Mouse (Mus musculus) testis, adult 2 months (tissue): ENCODE measurements around the gene Lrrc8a. TPM values are rescaled to one million over a fixed set of nuclear protein-coding genes. Genes with fewer than 3 reads are reported as not detected.

Experiments
- H3K27ac ChIP-seq: fragments of 200-500 bp; 2 replicates; pipeline ENCODE4 v1.5.1; 2012; ENCODE audit warnings: low read depth, low read length; ENCODE audit not compliant: control insufficient read depth, insufficient read depth
- H3K27me3 ChIP-seq: fragments of 200-500 bp; 2 replicates; pipeline ENCODE4 v1.6.1; 2012; ENCODE audit warnings: mild to moderate bottlenecking, low read length, moderate library complexity; ENCODE audit not compliant: control insufficient read depth, insufficient read depth
- H3K36me3 ChIP-seq: fragments of 200-500 bp; 2 replicates; pipeline ENCODE4 v1.6.1; 2012; ENCODE audit warnings: mild to moderate bottlenecking, low read length; ENCODE audit not compliant: control insufficient read depth, insufficient read depth
- H3K4me1 ChIP-seq: fragments of 200-500 bp; 2 replicates; pipeline ENCODE4 v1.6.1; 2012; ENCODE audit warnings: low read length; ENCODE audit not compliant: control insufficient read depth, insufficient read depth
- H3K4me3 ChIP-seq: fragments of 200-500 bp; 2 replicates; pipeline ENCODE4 v1.5.1; 2012; ENCODE audit warnings: low read depth, mild to moderate bottlenecking, low read length, moderate library complexity, mixed read lengths; ENCODE audit not compliant: control insufficient read depth
- CTCF ChIP-seq: fragments of 200-500 bp; IDR thresholded peaks from 2 replicates; pipeline ENCODE4 v1.5.1; 2012; ENCODE audit warnings: low read depth, mild to moderate bottlenecking, inconsistent platforms, low read length, moderate library complexity; ENCODE audit not compliant: control insufficient read depth, insufficient read depth, insufficient replicate concordance
- POLR2A ChIP-seq: fragments of 200-500 bp; IDR thresholded peaks from 2 replicates; pipeline ENCODE4 v1.6.1; 2012; ENCODE audit warnings: low read depth, mild to moderate bottlenecking, inconsistent platforms, low read length, moderate library complexity; ENCODE audit not compliant: control insufficient read depth
- polyA plus RNA-seq: library from polyadenylated mRNA; depleted of rRNA; stranded (reverse); fragments of >200 nt; gene quantifications from 2 replicates; pipeline ENCODE4 v1.2.3, GENCODE M21; 2012

Gene Lrrc8a
- polyA plus RNA-seq, 1 experiment, result 8.8 TPM

DNA sequence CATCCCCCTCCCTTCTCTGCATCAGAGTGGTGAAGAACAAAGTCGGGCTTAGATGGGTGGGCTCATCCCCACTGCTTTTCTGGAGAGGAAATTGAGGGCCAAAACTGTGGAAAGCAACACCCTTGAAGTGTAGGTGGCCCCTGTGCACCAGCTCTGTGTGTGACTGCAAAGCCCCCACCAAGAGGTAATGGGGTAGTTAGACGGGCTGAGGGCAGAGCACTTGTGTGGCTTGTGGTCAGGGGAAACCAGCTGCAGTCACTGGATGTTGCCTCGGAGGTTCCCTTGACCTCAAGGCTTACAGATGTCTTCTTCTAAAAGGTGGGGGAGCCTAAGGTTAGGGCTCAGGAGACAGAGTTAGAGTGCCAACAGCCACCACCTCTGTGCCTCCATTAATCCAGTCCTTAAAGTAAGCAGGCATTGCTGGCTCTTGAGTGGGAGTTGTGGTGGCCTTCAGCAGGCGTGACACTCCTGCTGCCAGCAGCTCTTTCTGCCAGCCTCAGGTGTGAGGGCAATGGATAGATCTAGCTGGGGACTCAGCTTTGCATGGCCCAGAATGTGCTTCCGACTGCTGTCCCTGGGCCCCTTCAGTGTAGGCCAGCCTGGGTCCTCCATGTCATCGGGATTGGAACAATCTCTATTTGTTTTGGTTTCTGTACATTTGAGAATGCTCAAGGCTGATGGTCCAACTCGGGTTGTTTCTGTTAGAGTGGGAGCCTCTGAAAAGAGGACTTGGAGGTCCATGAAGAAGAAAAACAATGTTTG, 20.4 kb downstream of the Lrrc8a start:
- Histone ChIP-seq H3K36me3 (peaks cover 7% of the 10 kb centered on the region), H3K4me3 (no peak overlapping the region), H3K27ac (no peak overlapping the region)

DNA sequence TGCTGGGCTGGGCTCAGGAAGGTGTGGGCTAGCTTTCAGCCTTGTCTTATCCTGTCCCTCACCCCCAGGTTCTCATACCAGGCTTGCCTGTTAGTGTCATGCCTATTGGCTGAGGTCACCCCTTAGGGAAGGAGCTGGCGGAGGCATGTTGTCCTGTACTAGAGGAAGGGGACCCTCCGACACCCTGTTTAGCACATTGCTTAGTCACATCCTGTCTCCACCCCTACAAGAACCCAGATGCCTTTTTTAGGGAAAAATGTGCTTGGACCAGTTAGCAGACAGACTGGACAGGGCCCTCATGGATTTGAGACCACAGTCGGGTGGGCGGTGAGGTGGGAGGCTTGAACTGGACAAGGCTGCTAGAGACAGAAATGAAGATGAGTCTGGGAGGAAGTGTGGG, 21.1 kb downstream of the Lrrc8a start:
- H3K27ac ChIP-seq, result no peak overlapping the region
- no peak overlapping the region for H3K4me3 ChIP-seq
- TF ChIP-seq POLR2A, result no peak
- TF ChIP-seq CTCF, result no peak
- H3K27me3 ChIP-seq, result no peaks in the 10 kb centered on the region
- H3K36me3 ChIP-seq, result peaks cover 7% of the 10 kb centered on the region
- no peaks in the 10 kb centered on the region; the same call in 1 of the 2 replicates for H3K4me1 ChIP-seq

More for the DNA sequence above, 20.4 kb downstream of the Lrrc8a start:
- Histone ChIP-seq H3K4me1 (no peaks in the 10 kb centered on the region; the same call in 1 of the 2 replicates), H3K27me3 (no peaks in the 10 kb centered on the region)
- TF ChIP-seq POLR2A, result no peak
- TF ChIP-seq CTCF, result no peak

- Histone ChIP-seq H3K4me3 (no peak overlapping the region), H3K27ac (no peak overlapping the region), H3K36me3 (peaks cover 7% of the 10 kb centered on the region), H3K27me3 (no peaks in the 10 kb centered on the region), H3K4me1 (no peaks in the 10 kb centered on the region; the same call in 1 of the 2 replicates)
- no peak for TF ChIP-seq POLR2A
- no peak for TF ChIP-seq CTCF
Measured at GRCm38 (mm10) chr2:30259131-30260064, 21.9 kb downstream of the Lrrc8a start.

DNA sequence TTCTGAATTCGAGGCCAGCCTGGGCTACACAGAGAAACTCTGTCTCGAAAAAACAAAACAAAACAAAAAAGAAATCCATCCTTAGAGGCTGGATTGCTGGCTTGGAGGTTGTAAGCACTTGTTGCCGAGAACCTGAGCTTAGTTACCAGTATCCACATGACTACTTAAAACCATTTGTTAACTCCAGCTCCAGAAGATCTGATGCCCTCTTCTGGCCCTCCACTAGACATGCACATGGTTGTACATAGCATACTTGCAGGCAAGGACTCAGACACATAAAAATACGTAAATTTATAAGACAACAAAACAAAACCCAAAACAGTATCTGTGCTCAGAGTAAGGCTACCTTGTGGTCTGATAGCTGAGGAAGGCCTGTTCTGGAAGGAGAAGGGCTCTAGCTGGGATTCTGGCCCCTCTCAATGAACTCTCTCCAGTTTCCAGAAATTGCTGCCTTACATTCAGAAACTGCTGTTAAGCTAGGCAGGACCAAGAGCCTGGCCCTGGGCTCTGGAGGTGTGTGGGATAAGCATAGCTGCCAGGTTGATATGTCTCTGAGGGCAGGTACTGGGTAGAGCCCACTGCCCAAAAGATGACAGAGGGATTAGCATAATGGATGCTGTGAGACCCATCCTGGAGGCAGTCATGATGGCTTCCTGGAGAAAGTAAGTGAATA, 23.7 kb downstream of the Lrrc8a start:
- TF ChIP-seq POLR2A (no peak), CTCF (no peak)
- peaks cover 3% of the 10 kb centered on the region for H3K36me3 ChIP-seq

DNA sequence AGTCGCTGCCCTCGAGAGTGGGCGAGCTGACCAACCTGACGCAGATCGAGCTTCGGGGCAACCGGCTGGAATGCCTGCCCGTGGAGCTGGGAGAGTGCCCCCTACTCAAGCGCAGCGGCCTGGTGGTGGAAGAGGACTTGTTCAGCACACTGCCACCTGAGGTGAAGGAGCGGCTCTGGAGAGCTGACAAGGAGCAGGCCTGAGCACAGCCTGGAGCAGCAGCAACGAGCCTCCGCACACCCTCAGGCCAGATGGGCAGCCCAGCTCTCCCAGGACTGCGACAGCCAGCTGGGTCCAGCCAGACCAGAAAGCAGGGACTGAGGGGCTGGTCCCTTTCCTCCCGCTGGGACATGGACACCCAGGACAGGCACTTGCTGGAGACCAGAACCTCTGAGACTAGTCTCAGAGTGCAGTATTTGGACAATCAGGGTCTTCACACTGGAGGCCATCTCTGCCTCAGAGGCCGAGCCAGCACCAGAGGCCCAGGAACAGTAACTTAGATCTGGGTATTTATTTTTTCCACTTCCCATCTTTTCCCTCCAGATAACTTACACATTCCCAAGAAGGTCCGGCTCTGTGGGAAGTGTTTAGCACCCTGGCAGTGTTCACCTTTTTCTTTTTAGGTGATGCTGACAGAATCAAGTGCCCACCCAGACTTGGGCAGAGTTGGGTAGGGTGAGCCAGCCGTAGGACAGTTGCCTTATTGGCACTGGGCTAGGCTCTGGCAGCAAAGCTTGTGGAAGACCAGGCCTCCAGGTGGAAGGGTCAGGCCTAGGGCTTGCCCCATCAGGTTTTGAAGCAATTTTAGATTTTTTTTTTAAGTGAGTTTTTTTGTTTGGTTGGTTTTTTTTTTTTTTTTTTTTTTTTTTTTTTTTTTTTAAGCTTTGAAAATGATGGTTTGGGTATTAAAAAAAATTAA, 24.7 kb downstream of the Lrrc8a start:
- H3K36me3 ChIP-seq, result peaks cover 3% of the 10 kb centered on the region

More for the DNA sequence above, 23.7 kb downstream of the Lrrc8a start:
- H3K27me3 ChIP-seq, result no peaks in the 10 kb centered on the region
- H3K4me1 ChIP-seq, result peaks cover 3% of the 10 kb centered on the region; the same call in 1 of the 2 replicates
- no peak overlapping the region for H3K27ac ChIP-seq
- no peak overlapping the region for H3K4me3 ChIP-seq

GRCm38 (mm10) chr2:30262840-30263441, 25.4 kb downstream of the Lrrc8a start:
- Histone ChIP-seq H3K36me3 (peaks cover 3% of the 10 kb centered on the region), H3K4me1 (peaks cover 3% of the 10 kb centered on the region; the same call in 1 of the 2 replicates), H3K4me3 (no peak overlapping the region), H3K27ac (no peak overlapping the region), H3K27me3 (no peaks in the 10 kb centered on the region)
- TF ChIP-seq CTCF (no peak), POLR2A (no peak)

More for the DNA sequence above, 24.7 kb downstream of the Lrrc8a start:
- H3K27ac ChIP-seq, result no peak overlapping the region
- no peak overlapping the region for H3K4me3 ChIP-seq
- no peaks in the 10 kb centered on the region for H3K27me3 ChIP-seq
- H3K4me1 ChIP-seq, result peaks cover 3% of the 10 kb centered on the region; the same call in 1 of the 2 replicates
- TF ChIP-seq POLR2A, result no peak
